20 mouse cellular contexts compared by ENCODE assay signal in genomic region chr11:73327361-73327760, GRCm38 (mm10). TPM values are rescaled to one million over a fixed set of nuclear protein-coding genes. Genes with fewer than 3 reads are reported as not detected.
DNase-seq lines count a peak whose midpoint lies in the region; ATAC-seq and TF ChIP-seq lines count a peak whose summit lies in the region.
"Had no signal": no experiment of that assay in that cellular context is flagged by ENCODE, and none has a peak within 500 bp of the region (broad histone marks: within the 10 kb centered on the region; RNA-seq: fewer than 3 reads in every experiment).

No protein-coding gene starts in this region.

- no peak overlapping the region for H3K9ac ChIP-seq in embryonic facial prominence, embryonic 14.5 days (ENCODE audit: low read depth, low read length)
- no peak overlapping the region for H3K9ac ChIP-seq in kidney, postnatal 0 days (ENCODE audit: low read depth, low read length)
- H3K9ac ChIP-seq: heart, embryonic 13.5 days; midbrain, embryonic 15.5 days; neural tube, embryonic 12.5 days had no signal

- 67% methylated on average over 4 of the region's 4 CpGs for WGBS in embryonic facial prominence, embryonic 14.5 days
- 86% methylated on average over 4 of the region's 4 CpGs for WGBS in embryonic facial prominence, embryonic 10.5 days
- 50% methylated on average over 4 of the region's 4 CpGs for WGBS in kidney, postnatal 0 days

- 0 out of 2 replicates have a peak, but pooled peaks cover 4% of the 10 kb centered on the region for H3K4me1 ChIP-seq in embryonic facial prominence, embryonic 14.5 days (ENCODE audit: control insufficient read depth, insufficient read depth, low read length)
- no peaks in the 10 kb centered on the region for H3K4me1 ChIP-seq in embryonic facial prominence, embryonic 10.5 days
- H3K4me1 ChIP-seq in kidney, postnatal 0 days (replicated peaks; ENCODE audit: insufficient read depth, low read length): no peaks in the 10 kb centered on the region
- H3K4me1 ChIP-seq: heart, embryonic 13.5 days; midbrain, embryonic 15.5 days; neural tube, embryonic 12.5 days had no signal

- DNase-seq in embryonic facial prominence, embryonic 14.5 days (ENCODE audit: low spot score): peak; percentile 16
- no peak for DNase-seq in embryonic facial prominence, embryonic 10.5 days (ENCODE audit: low spot score)
- peak; percentile 9 for DNase-seq in kidney, postnatal 0 days (ENCODE audit: low spot score)
- DNase-seq in kidney, adult 18-20 months: no peak
- DNase-seq in lung, postnatal 4 days: peak; percentile 5 to 19
- no peak for DNase-seq in lung, postnatal 36 days
- peak; percentile 12 for DNase-seq in telencephalon, adult 2 months (ENCODE audit: low read depth, low spot score)
- DNase-seq in adrenal gland, postnatal 10 days: no peak
- DNase-seq: adrenal gland, postnatal 25 days; cerebellum, adult 11 months; gastrocnemius, postnatal 25 days; lung, postnatal 10 days had no signal

- ATAC-seq in embryonic facial prominence, embryonic 14.5 days (ENCODE audit: low read depth): no peak
- ATAC-seq in kidney, postnatal 0 days (replicated peaks; ENCODE audit: low FRiP score, low read depth): no peak
- ATAC-seq: forebrain, embryonic 16.5 days; midbrain, embryonic 15.5 days had no signal

- no peak overlapping the region for H3K4me2 ChIP-seq in embryonic facial prominence, embryonic 14.5 days (ENCODE audit: low read depth, low read length)
- H3K4me2 ChIP-seq in kidney, postnatal 0 days (ENCODE audit: low read length): no peak overlapping the region
- H3K4me2 ChIP-seq: heart, embryonic 13.5 days; midbrain, embryonic 15.5 days; neural tube, embryonic 12.5 days had no signal

- H3K9me3 ChIP-seq in embryonic facial prominence, embryonic 14.5 days (ENCODE audit: control insufficient read depth, low read length): no peaks in the 10 kb centered on the region
- peaks cover 4% of the 10 kb centered on the region; the same call in 1 of the 2 replicates for H3K9me3 ChIP-seq in embryonic facial prominence, embryonic 10.5 days
- H3K9me3 ChIP-seq in kidney, postnatal 0 days (replicated peaks; ENCODE audit: low read length): no peaks in the 10 kb centered on the region
- H3K9me3 ChIP-seq: heart, embryonic 13.5 days; midbrain, embryonic 15.5 days; neural tube, embryonic 12.5 days had no signal

- no peaks in the 10 kb centered on the region for H3K27me3 ChIP-seq in embryonic facial prominence, embryonic 14.5 days (replicated peaks; ENCODE audit: control insufficient read depth, insufficient read depth, low read length)
- H3K27me3 ChIP-seq in embryonic facial prominence, embryonic 10.5 days (replicated peaks; ENCODE audit: low read depth, poor library complexity, severe bottlenecking): no peaks in the 10 kb centered on the region
- no peaks in the 10 kb centered on the region for H3K27me3 ChIP-seq in kidney, postnatal 0 days (ENCODE audit: insufficient read depth, low read length)
- H3K27me3 ChIP-seq: heart, embryonic 13.5 days; midbrain, embryonic 15.5 days; neural tube, embryonic 12.5 days had no signal

- no peak for TF ChIP-seq CTCF in kidney, postnatal 0 days (IDR thresholded peaks at IDR 0.05; ENCODE audit: low read depth)

- H3K27ac ChIP-seq in embryonic facial prominence, embryonic 14.5 days (replicated peaks; ENCODE audit: low read depth, low read length): no peak overlapping the region
- no peak overlapping the region for H3K27ac ChIP-seq in embryonic facial prominence, embryonic 10.5 days (replicated peaks)
- 0 out of 2 replicates have a peak overlapping the region, but pooled peaks have one; percentile 64 for H3K27ac ChIP-seq in kidney, postnatal 0 days
- H3K27ac ChIP-seq: heart, embryonic 13.5 days; midbrain, embryonic 15.5 days; neural tube, embryonic 12.5 days had no signal

- H3K4me3 ChIP-seq in embryonic facial prominence, embryonic 14.5 days (ENCODE audit: low read depth, low read length): no peak overlapping the region
- no peak overlapping the region for H3K4me3 ChIP-seq in embryonic facial prominence, embryonic 10.5 days
- H3K4me3 ChIP-seq in kidney, postnatal 0 days (replicated peaks; ENCODE audit: low read depth, low read length): no peak overlapping the region
- H3K4me3 ChIP-seq: heart, embryonic 13.5 days; midbrain, embryonic 15.5 days; neural tube, embryonic 12.5 days had no signal

- no peaks in the 10 kb centered on the region for H3K36me3 ChIP-seq in embryonic facial prominence, embryonic 14.5 days (ENCODE audit: control insufficient read depth, insufficient read depth, low read length)
- H3K36me3 ChIP-seq in embryonic facial prominence, embryonic 10.5 days (replicated peaks): no peaks in the 10 kb centered on the region
- no peaks in the 10 kb centered on the region for H3K36me3 ChIP-seq in kidney, postnatal 0 days (ENCODE audit: insufficient read depth, low read length)
- H3K36me3 ChIP-seq: heart, embryonic 13.5 days; midbrain, embryonic 15.5 days; neural tube, embryonic 12.5 days had no signal

RNA-seq across cellular contexts. Expression of gene Aspa, which starts 2.0 kb away (rescaled TPM):
- 2.4 and 2.9 TPM in 2 replicates for polyA plus RNA-seq in embryonic facial prominence, embryonic 14.5 days (2014; fragmentation: Nextera tagmentation; extraction: Ambion mirVana)
- polyA plus RNA-seq in embryonic facial prominence, embryonic 10.5 days (2016; fragmentation: Nextera tagmentation; extraction: Ambion mirVana): 0.10 and 0.39 TPM in 2 replicates
- polyA plus RNA-seq in kidney, postnatal 0 days (2015; fragmentation: Nextera tagmentation; extraction: Ambion mirVana): 62.8 and 68.6 TPM in 2 replicates
- 10 to 100 TPM; 24.9 to 27.4 TPM for total RNA-seq in adrenal gland, postnatal 10 days (2021)

RNA-seq across cellular contexts. Expression of gene Gm49340, which starts 2.2 kb away (rescaled TPM):
- not detected in 2 replicates for polyA plus RNA-seq in embryonic facial prominence, embryonic 14.5 days (2014; fragmentation: Nextera tagmentation; extraction: Ambion mirVana)
- not detected in 2 replicates for polyA plus RNA-seq in embryonic facial prominence, embryonic 10.5 days (2016; fragmentation: Nextera tagmentation; extraction: Ambion mirVana)
- not detected in 2 replicates for polyA plus RNA-seq in kidney, postnatal 0 days (2015; fragmentation: Nextera tagmentation; extraction: Ambion mirVana)
- under 1 TPM in 1 of 2 experiments, not detected in 1; 0.21 TPM for total RNA-seq in adrenal gland, postnatal 10 days (2021)
- total RNA-seq: adrenal gland, postnatal 25 days; common myeloid progenitor, adult 5-6 weeks; gastrocnemius, postnatal 25 days; layer of hippocampus, adult 18-20 months; left cerebral cortex, postnatal 25 days had no signal
- polyA plus RNA-seq: forebrain, embryonic 16.5 days; heart, embryonic 13.5 days; midbrain, embryonic 15.5 days; neural tube, embryonic 12.5 days; urinary bladder, adult 2 months had no signal

RNA-seq across cellular contexts. Expression of gene Spata22, which starts 2.2 kb away (rescaled TPM):
- polyA plus RNA-seq in embryonic facial prominence, embryonic 14.5 days (2014; fragmentation: Nextera tagmentation; extraction: Ambion mirVana): not detected in 2 replicates
- polyA plus RNA-seq in embryonic facial prominence, embryonic 10.5 days (2016; fragmentation: Nextera tagmentation; extraction: Ambion mirVana): not detected in 2 replicates
- 0.26 and 0.28 TPM in 2 replicates for polyA plus RNA-seq in kidney, postnatal 0 days (2015; fragmentation: Nextera tagmentation; extraction: Ambion mirVana)
- 1 to 10 TPM; 4.3 to 4.6 TPM for total RNA-seq in adrenal gland, postnatal 10 days (2021)
- total RNA-seq: common myeloid progenitor, adult 5-6 weeks; gastrocnemius, postnatal 25 days; layer of hippocampus, adult 18-20 months; left cerebral cortex, postnatal 25 days had no signal
- polyA plus RNA-seq: forebrain, embryonic 16.5 days; heart, embryonic 13.5 days; neural tube, embryonic 12.5 days had no signal

RNA-seq across cellular contexts. Expression of gene Olfr20, which starts 23.2 kb away (rescaled TPM):
- polyA plus RNA-seq in embryonic facial prominence, embryonic 14.5 days (2014; fragmentation: Nextera tagmentation; extraction: Ambion mirVana): not detected in 2 replicates
- not detected in 2 replicates for polyA plus RNA-seq in embryonic facial prominence, embryonic 10.5 days (2016; fragmentation: Nextera tagmentation; extraction: Ambion mirVana)
- not detected in 2 replicates for polyA plus RNA-seq in kidney, postnatal 0 days (2015; fragmentation: Nextera tagmentation; extraction: Ambion mirVana)
- total RNA-seq in adrenal gland, postnatal 10 days (2021): under 1 TPM in 1 of 2 experiments, not detected in 1; 0.45 TPM
- total RNA-seq: adrenal gland, postnatal 25 days; common myeloid progenitor, adult 5-6 weeks; gastrocnemius, postnatal 25 days; layer of hippocampus, adult 18-20 months; left cerebral cortex, postnatal 25 days had no signal
- polyA plus RNA-seq: forebrain, embryonic 16.5 days; heart, embryonic 13.5 days; midbrain, embryonic 15.5 days; neural tube, embryonic 12.5 days had no signal

RNA-seq across cellular contexts. Expression of gene Olfr376, which starts 43.7 kb away (rescaled TPM):
- 0.17 TPM in 1 of 2 replicates, not detected in the other for polyA plus RNA-seq in embryonic facial prominence, embryonic 14.5 days (2014; fragmentation: Nextera tagmentation; extraction: Ambion mirVana)
- polyA plus RNA-seq in embryonic facial prominence, embryonic 10.5 days (2016; fragmentation: Nextera tagmentation; extraction: Ambion mirVana): not detected in 2 replicates
- polyA plus RNA-seq in kidney, postnatal 0 days (2015; fragmentation: Nextera tagmentation; extraction: Ambion mirVana): not detected in 2 replicates
- total RNA-seq in adrenal gland, postnatal 10 days (2021): not detected
- total RNA-seq: adrenal gland, postnatal 25 days; common myeloid progenitor, adult 5-6 weeks; gastrocnemius, postnatal 25 days; layer of hippocampus, adult 18-20 months; left cerebral cortex, postnatal 25 days had no signal
- polyA plus RNA-seq: forebrain, embryonic 16.5 days; heart, embryonic 13.5 days; midbrain, embryonic 15.5 days; neural tube, embryonic 12.5 days; urinary bladder, adult 2 months had no signal

Comparison
In these comparisons a context has a peak if more than half of its experiments do, and no peak if none do; other contexts are left out.
1. DNase-seq: peak in embryonic facial prominence, embryonic 14.5 days (single experiment), kidney, postnatal 0 days (single experiment), lung, postnatal 4 days (2 of 2) and telencephalon, adult 2 months (single experiment); none in embryonic facial prominence, embryonic 10.5 days (single experiment), kidney, adult 18-20 months (single experiment), lung, postnatal 36 days (single experiment) and adrenal gland, postnatal 10 days (single experiment).
2. RNA of gene Aspa, which starts 2.0 kb away (polyA plus RNA-seq): 62.8 to 68.6 TPM in kidney, postnatal 0 days; 2.4 to 2.9 TPM in embryonic facial prominence, embryonic 14.5 days and 0.10 to 0.39 TPM in embryonic facial prominence, embryonic 10.5 days; every median in the first group is over 10 times any median in the second.